Mouse (Mus musculus) gastrocnemius, adult 2 months (tissue): ENCODE measurements around the gene Trp53bp2. TPM values are rescaled to one million over a fixed set of nuclear protein-coding genes. Genes with fewer than 3 reads are reported as not detected.
A peak's percentile ranks its signal among the peaks of the same experiment; 100 is the strongest.

Experiments
- DNase-seq: peaks from one replicate; pipeline ENCODE4 v3.0.0; 2022
- H3K27ac ChIP-seq: fragments of 200-600 bp; 2 replicates; pipeline ENCODE4 v1.8.1; 2022; ENCODE audit warnings: mild to moderate bottlenecking
- H3K4me3 ChIP-seq: fragments of 200-600 bp; 2 replicates; pipeline ENCODE4 v1.8.1; 2022; ENCODE audit warnings: mild to moderate bottlenecking, moderate library complexity
- CTCF ChIP-seq: fragments of 200-600 bp; IDR thresholded peaks from 2 replicates; pipeline ENCODE4 v1.8.1; 2022; ENCODE audit warnings: antibody characterized with exemption, mild to moderate bottlenecking, moderate library complexity
- intact Hi-C: fragments of 180-260 bp; cut with DNase I; formaldehyde crosslinking; loops from one replicate; pipeline ENCODE4 v1.15.1; 2025
- long read RNA-seq, 2 experiments: library from polyadenylated mRNA; stranded (forward); transcript quantifications; one replicate each; pipeline ENCODE4 v2.0.0; 2021
- total RNA-seq, 2 experiments: library from RNA; stranded (reverse); gene quantifications; 2 replicates each; pipeline ENCODE4 v1.2.3; 2021

The Trp53bp2 gene
- total RNA-seq: 1 to 10 TPM; 9.0 to 9.5 TPM
- long read RNA-seq, experiment 1, full-length matches to known transcripts: 8 of 8 reads
- long read RNA-seq, experiment 1, partial matches to known transcripts: 0 of 8 reads
- long read RNA-seq, experiment 1, other reads (novel, unspliced or antisense): 0 of 8 reads
- long read RNA-seq, experiment 2, full-length matches to known transcripts: 9 of 11 reads
- long read RNA-seq, experiment 2, partial matches to known transcripts: 2 of 11 reads
- long read RNA-seq, experiment 2, other reads (novel, unspliced or antisense): 0 of 11 reads

GRCm38 (mm10) chr1:182408684-182409327, at the start of gene Trp53bp2:
Gene Trp53bp2 (plus strand): TSS chr1:182409172.
- peak; percentile 58 for TF ChIP-seq CTCF
- intact Hi-C loops: loop anchor here (5.0 kb wide), 1 partner anchor 113 kb away; no protein-coding TSS in a partner anchor

GRCm38 (mm10) chr1:182362703-182363102, 46.3 kb upstream of the Trp53bp2 start:
- no peak for TF ChIP-seq CTCF
- no peak overlapping the region for H3K27ac ChIP-seq
- no peak for DNase-seq
- intact Hi-C loops: no loop called here
- no peak overlapping the region for H3K4me3 ChIP-seq

More at GRCm38 (mm10) chr1:182408684-182409327, at the start of gene Trp53bp2:
- peak; percentile 100 for DNase-seq
- Histone ChIP-seq H3K4me3 (peak within 1 kb of the TSS; percentile 81), H3K27ac (peak within 1 kb of the TSS; percentile 96)

- TF ChIP-seq CTCF: no peak
- DNase-seq: no peak
- no peak overlapping the region for H3K4me3 ChIP-seq
- H3K27ac ChIP-seq: no peak overlapping the region
- intact Hi-C loops: no loop called here
Measured at GRCm38 (mm10) chr1:182363683-182364404, 45.1 kb upstream of the Trp53bp2 start.

- DNase-seq: no peak
- Histone ChIP-seq H3K4me3 (peak overlapping the region; percentile 33; the same call in 1 of the 2 replicates), H3K27ac (no peak overlapping the region)
- intact Hi-C loops: no loop called here
- TF ChIP-seq CTCF: no peak
Measured at GRCm38 (mm10) chr1:182368309-182368708, 40.7 kb upstream of the Trp53bp2 start.

- no peak for TF ChIP-seq CTCF
- Histone ChIP-seq H3K27ac (no peak overlapping the region), H3K4me3 (peak overlapping the region; percentile 33)
- intact Hi-C loops: no loop called here
- peak; percentile 29 for DNase-seq
Measured at GRCm38 (mm10) chr1:182368782-182369181, 40.2 kb upstream of the Trp53bp2 start.

- intact Hi-C loops: no loop called here
- Histone ChIP-seq H3K27ac (no peak overlapping the region), H3K4me3 (no peak overlapping the region; the same call in 1 of the 2 replicates)
- DNase-seq: no peak
- TF ChIP-seq CTCF: no peak
Measured at GRCm38 (mm10) chr1:182369435-182369834, 39.5 kb upstream of the Trp53bp2 start.

GRCm38 (mm10) chr1:182371891-182372290, 37.1 kb upstream of the Trp53bp2 start:
- no peak overlapping the region for H3K4me3 ChIP-seq
- TF ChIP-seq CTCF: no peak
- intact Hi-C loops: loop anchor here (10.0 kb wide), 1 partner anchor 103 kb away; no protein-coding TSS in a partner anchor

GRCm38 (mm10) chr1:182376221-182376620, 32.8 kb upstream of the Trp53bp2 start:
- no peak overlapping the region for H3K27ac ChIP-seq
- no peak overlapping the region for H3K4me3 ChIP-seq
- DNase-seq: no peak
- TF ChIP-seq CTCF: peak; percentile 78
- intact Hi-C loops: loop anchor here (1.0 to 10.0 kb wide), 2 partner anchors 99 to 164 kb away; no protein-coding TSS in a partner anchor

More at GRCm38 (mm10) chr1:182371891-182372290, 37.1 kb upstream of the Trp53bp2 start:
- DNase-seq: no peak
- no peak overlapping the region for H3K27ac ChIP-seq

GRCm38 (mm10) chr1:182376826-182377225, 32.1 kb upstream of the Trp53bp2 start:
- Histone ChIP-seq H3K4me3 (no peak overlapping the region), H3K27ac (no peak overlapping the region)
- no peak for TF ChIP-seq CTCF
- DNase-seq: no peak
- intact Hi-C loops: loop anchor here (1.0 to 10.0 kb wide), 2 partner anchors 98 to 163 kb away; no protein-coding TSS in a partner anchor

GRCm38 (mm10) chr1:182377519-182377918, 31.5 kb upstream of the Trp53bp2 start:
- H3K4me3 ChIP-seq: no peak overlapping the region
- intact Hi-C loops: loop anchor here (10.0 kb wide), 1 partner anchor 97 kb away; no protein-coding TSS in a partner anchor
- DNase-seq: no peak
- no peak overlapping the region for H3K27ac ChIP-seq
- TF ChIP-seq CTCF: no peak

- TF ChIP-seq CTCF: no peak
- Histone ChIP-seq H3K27ac (no peak overlapping the region), H3K4me3 (no peak overlapping the region)
- no peak for DNase-seq
- intact Hi-C loops: loop anchor here (10.0 kb wide), 1 partner anchor 96 kb away; no protein-coding TSS in a partner anchor
Measured at GRCm38 (mm10) chr1:182378205-182378835, 30.7 kb upstream of the Trp53bp2 start.

GRCm38 (mm10) chr1:182378876-182379275, 30.1 kb upstream of the Trp53bp2 start:
- H3K4me3 ChIP-seq: no peak overlapping the region
- H3K27ac ChIP-seq: no peak overlapping the region
- no peak for TF ChIP-seq CTCF
- DNase-seq: no peak
- intact Hi-C loops: loop anchor here (10.0 kb wide), 1 partner anchor 96 kb away; no protein-coding TSS in a partner anchor
